Mouse (Mus musculus): ENCODE results near the gene Zfand5. TPM values are rescaled to one million over a fixed set of nuclear protein-coding genes. Genes with fewer than 3 reads are reported as not detected.
A peak's percentile ranks its signal among the peaks of the same experiment; 100 is the strongest.
"Not testable (repeated sequence)": the region's sequence is repeated elsewhere in the genome, so short reads cannot be mapped to it uniquely, and the experiment has no call there.

Gene Zfand5
- polyA plus RNA-seq, 1 experiment = 54.3 TPM

DNA sequence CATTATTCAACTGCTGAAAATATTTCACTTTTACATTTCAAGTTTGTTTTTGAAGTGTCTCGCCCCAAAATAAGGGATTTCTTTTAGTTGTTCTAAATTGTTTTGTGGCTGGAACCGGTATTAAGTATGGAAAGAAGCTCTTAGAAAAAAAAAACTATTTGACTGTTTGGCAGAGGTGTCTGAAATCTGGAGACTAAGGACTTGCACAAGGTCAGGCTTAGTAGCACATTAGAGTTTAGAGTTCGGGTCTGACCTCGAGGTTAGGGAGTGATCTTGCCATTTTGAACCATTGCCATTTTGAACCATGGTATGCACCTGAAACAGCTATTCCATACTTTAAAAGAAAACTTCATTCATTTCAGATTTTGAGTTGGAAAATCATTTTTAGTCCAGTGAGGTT, 1.4 kb downstream of the Zfand5 start:
- TF ChIP-seq GATA1 (IDR thresholded peaks at IDR 0.05; ENCODE audit: borderline replicate concordance, low read length) (no peak), FLI1 (IDR thresholded peaks at IDR 0.05; ENCODE audit: low read length) (no peak)
- Histone ChIP-seq H3K27me3 (replicated peaks) (no peaks in the 10 kb centered on the region), H3K9me3 (no peaks in the 10 kb centered on the region), H3K4me3 (replicated peaks) (peak overlapping the region; percentile 95), H3K36me3 (replicated peaks; ENCODE audit: low read length) (peaks cover 40% of the 10 kb centered on the region), H3K4me1 (peaks cover 31% of the 10 kb centered on the region)

DNA sequence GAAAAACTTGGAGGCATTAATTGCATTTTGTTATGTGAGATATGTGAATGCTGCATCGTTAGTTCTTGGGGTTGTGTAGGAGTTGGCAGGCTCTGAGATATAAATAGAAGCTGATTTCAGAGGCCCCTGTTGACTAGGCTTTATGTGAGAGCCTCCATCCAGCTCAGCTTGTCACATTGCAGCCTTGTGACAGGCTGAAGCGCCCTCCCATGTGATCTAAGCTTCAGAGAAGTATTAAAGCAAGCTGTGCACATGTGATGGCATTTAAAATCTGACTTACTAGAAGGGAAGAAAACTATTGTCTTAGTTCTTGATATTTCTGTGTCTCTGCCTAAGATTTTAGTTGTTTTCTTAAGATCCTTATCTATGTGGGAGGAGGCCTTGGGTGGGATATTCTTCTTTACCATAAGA, 2.1 kb downstream of the Zfand5 start:
- Histone ChIP-seq H3K4me3 (replicated peaks) (peak overlapping the region; percentile 95), H3K4me1 (peaks cover 26% of the 10 kb centered on the region), H3K27me3 (replicated peaks) (no peaks in the 10 kb centered on the region), H3K36me3 (replicated peaks; ENCODE audit: low read length) (peaks cover 47% of the 10 kb centered on the region), H3K9me3 (no peaks in the 10 kb centered on the region)
- TF ChIP-seq FLI1 (IDR thresholded peaks at IDR 0.05; ENCODE audit: low read length) = no peak
- no peak for TF ChIP-seq GATA1 (IDR thresholded peaks at IDR 0.05; ENCODE audit: borderline replicate concordance, low read length)

DNA sequence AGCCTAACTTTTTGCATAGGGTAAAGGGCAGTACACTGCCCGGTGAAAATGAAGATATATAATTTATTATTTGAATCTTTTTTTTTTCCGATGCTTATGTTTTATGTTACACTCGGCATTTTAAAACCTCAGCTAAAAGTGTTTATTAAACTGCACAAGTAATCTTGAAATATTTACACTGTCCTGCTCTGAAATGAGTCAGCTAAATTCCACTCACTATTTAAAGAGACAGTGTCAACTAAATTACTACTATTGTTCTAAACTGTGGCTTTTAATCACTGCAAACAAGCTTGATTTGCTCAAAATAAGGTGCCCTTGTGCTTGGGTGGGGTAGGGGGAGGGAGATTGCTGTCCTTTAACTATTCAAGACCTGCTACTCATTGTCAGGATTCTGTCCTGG, 2.6 kb downstream of the Zfand5 start:
- Histone ChIP-seq H3K27me3 (replicated peaks) (no peaks in the 10 kb centered on the region), H3K4me1 (peaks cover 23% of the 10 kb centered on the region), H3K9me3 (no peaks in the 10 kb centered on the region), H3K4me3 (replicated peaks) (peak overlapping the region; percentile 95), H3K36me3 (replicated peaks; ENCODE audit: low read length) (peaks cover 53% of the 10 kb centered on the region)
- TF ChIP-seq GATA1 (IDR thresholded peaks at IDR 0.05; ENCODE audit: borderline replicate concordance, low read length) (no peak), FLI1 (IDR thresholded peaks at IDR 0.05; ENCODE audit: low read length) (no peak)

DNA sequence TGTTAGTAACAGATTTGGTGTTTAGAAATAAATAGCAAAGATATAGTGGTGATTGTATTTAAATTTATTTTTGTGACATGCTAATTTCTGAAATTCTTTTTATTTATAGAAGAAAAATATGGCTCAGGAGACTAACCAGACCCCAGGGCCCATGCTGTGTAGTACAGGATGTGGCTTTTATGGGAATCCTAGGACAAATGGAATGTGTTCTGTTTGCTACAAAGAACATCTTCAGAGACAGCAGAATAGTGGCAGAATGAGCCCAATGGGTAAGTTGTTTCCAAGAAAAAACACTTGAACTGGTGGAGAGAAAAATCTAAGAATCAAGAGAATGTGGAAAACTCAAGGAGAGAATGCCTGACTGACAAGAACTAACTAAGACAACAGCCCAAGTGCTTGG, 4.2 kb downstream of the Zfand5 start:
- H3K4me3 ChIP-seq (replicated peaks) = peak overlapping the region; percentile 95
- TF ChIP-seq GATA1 (IDR thresholded peaks at IDR 0.05; ENCODE audit: borderline replicate concordance, low read length) (no peak), FLI1 (IDR thresholded peaks at IDR 0.05; ENCODE audit: low read length) (no peak)
- no peaks in the 10 kb centered on the region for H3K27me3 ChIP-seq (replicated peaks)
- peaks cover 18% of the 10 kb centered on the region for H3K4me1 ChIP-seq
- peaks cover 59% of the 10 kb centered on the region for H3K36me3 ChIP-seq (replicated peaks; ENCODE audit: low read length)
- H3K9me3 ChIP-seq = no peaks in the 10 kb centered on the region

DNA sequence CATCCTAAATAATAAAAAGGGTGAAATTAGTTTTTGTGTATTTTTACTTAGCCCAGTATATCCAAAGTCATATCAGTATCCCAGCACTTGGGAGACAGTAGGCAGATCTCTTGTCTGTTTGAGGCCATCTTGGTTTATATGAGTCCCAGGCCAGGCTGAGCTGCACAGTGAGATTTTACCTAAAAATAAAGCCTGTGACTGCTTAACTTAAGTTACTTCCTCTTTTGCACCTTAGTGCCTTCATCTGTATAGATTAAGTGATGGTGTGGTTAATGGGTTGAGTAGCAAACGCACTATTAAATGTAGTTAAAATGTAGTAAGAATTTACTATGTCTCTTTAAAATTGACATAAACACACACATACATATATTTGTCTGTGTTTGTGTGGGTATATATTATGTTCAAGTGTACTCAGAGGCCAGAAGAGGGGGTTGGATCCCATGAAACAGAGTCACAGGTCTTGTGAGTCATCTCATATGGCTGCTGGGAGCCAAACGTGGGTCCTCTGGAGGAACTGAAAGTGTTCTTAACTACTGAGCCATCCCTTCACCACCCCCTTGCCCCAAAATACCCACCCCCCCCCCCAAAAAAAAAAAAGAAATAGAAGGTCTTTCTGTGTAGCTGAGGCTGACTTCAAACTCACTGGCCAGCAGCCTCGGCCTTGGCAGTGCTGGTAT, 14.5 kb downstream of the Zfand5 start:
- no peaks in the 10 kb centered on the region for H3K9me3 ChIP-seq
- no peaks in the 10 kb centered on the region for H3K27me3 ChIP-seq (replicated peaks)
- no peak overlapping the region for H3K4me3 ChIP-seq (replicated peaks)
- peaks cover 30% of the 10 kb centered on the region for H3K36me3 ChIP-seq (replicated peaks; ENCODE audit: low read length)
- peaks cover 9% of the 10 kb centered on the region for H3K4me1 ChIP-seq
- no peak for TF ChIP-seq GATA1 (IDR thresholded peaks at IDR 0.05; ENCODE audit: borderline replicate concordance, low read length)
- no peak for TF ChIP-seq FLI1 (IDR thresholded peaks at IDR 0.05; ENCODE audit: low read length)

DNA sequence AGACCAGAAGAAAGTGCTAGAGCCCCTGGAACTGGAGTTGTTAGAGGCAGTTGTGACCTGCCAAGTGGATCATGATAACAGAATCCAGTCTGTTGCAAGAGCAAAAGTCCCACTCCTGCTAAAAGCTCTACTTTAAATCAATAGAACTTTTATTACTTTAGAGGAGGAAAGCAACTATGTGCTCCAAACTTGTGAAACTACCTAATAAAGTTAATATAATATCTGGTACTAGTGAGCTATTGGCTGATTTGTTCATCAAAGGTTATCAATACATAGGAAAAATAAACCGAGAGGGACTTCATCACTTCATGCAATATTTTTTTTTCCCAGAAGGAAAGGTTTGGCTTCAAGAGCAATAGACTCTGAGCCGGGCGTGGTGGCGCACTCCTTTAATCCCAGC, 25.3 kb downstream of the Zfand5 start:
- TF ChIP-seq GATA1 (IDR thresholded peaks at IDR 0.05; ENCODE audit: borderline replicate concordance, low read length) = no peak
- TF ChIP-seq FLI1 (IDR thresholded peaks at IDR 0.05; ENCODE audit: low read length) = no peak
- Histone ChIP-seq H3K36me3 (replicated peaks; ENCODE audit: low read length) (no peaks in the 10 kb centered on the region), H3K27me3 (replicated peaks) (no peaks in the 10 kb centered on the region), H3K9me3 (no peaks in the 10 kb centered on the region), H3K4me1 (peaks cover 4% of the 10 kb centered on the region; the same call in 1 of the 2 replicates), H3K4me3 (replicated peaks) (no peak overlapping the region)

DNA sequence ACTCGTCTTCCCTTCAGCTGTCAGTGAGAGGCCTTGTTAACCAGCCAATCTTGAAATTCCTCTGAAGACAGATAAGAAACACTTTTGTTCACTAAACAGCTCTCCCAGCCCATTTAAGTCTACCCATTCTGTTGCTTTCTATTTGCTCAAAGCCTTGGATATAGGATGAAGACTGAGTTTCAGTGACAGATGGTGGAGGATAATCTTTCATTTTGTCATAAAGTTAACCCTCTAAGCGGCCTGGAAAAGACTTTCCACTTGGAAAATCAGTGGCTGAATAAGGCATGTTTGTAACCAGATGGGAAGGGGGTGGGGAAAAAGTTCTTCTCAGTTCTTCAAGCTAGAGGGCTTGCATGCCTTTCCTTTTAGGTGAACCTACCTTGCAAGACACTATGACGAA, 29.7 kb downstream of the Zfand5 start:
- Histone ChIP-seq H3K36me3 (replicated peaks; ENCODE audit: low read length) (no peaks in the 10 kb centered on the region), H3K4me1 (peaks cover 4% of the 10 kb centered on the region; the same call in 1 of the 2 replicates), H3K9me3 (no peaks in the 10 kb centered on the region), H3K4me3 (replicated peaks) (no peak overlapping the region), H3K27me3 (replicated peaks) (no peaks in the 10 kb centered on the region)
- no peak for TF ChIP-seq GATA1 (IDR thresholded peaks at IDR 0.05; ENCODE audit: borderline replicate concordance, low read length)
- no peak for TF ChIP-seq FLI1 (IDR thresholded peaks at IDR 0.05; ENCODE audit: low read length)

DNA sequence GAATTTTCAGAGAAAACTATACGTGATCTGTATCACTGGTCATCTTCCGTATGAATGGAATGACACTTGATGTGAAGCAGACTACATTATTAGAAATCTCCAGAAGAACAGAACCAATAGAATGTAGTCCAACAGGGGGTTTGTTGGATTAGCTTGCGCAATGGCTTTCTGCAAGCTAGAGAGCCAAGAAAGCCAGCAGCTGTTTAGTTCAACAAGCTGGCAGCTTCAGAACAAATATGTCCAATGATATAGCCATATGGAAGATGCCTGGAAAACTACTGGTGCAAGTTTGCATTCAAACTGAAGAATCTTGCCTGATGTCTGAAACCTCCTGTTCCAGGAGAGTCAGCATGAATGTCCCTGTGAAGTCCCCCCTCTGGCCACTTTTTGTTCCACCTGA, 35.7 kb downstream of the Zfand5 start:
- peaks cover 3% of the 10 kb centered on the region; the same call in 1 of the 2 replicates for H3K4me1 ChIP-seq
- no peaks in the 10 kb centered on the region for H3K9me3 ChIP-seq
- no peaks in the 10 kb centered on the region for H3K36me3 ChIP-seq (replicated peaks; ENCODE audit: low read length)
- no peak for TF ChIP-seq GATA1 (IDR thresholded peaks at IDR 0.05; ENCODE audit: borderline replicate concordance, low read length)
- no peaks in the 10 kb centered on the region for H3K27me3 ChIP-seq (replicated peaks)
- H3K4me3 ChIP-seq (replicated peaks) = no peak overlapping the region

DNA sequence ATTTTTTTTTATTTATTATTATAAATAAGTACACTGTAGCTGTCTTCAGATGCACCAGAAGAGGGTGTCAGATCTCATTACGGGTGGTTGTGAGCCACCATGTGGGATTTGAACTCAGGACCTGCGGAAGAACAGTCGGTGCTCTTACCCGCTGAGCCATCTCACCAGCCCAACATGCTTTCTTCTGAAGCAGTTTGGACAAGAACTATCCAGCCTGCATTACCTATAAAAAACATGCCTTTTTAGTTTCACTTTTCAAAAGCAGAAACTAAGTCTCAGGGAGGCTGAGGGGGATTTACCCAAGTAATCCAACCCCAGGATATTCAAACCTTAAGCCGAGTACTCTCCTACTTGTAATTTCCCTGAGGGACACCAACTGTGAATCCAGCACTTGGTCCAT, 38.3 kb downstream of the Zfand5 start:
- H3K36me3 ChIP-seq (replicated peaks; ENCODE audit: low read length); H3K4me1 ChIP-seq; H3K9me3 ChIP-seq; H3K4me3 ChIP-seq (replicated peaks); H3K27me3 ChIP-seq (replicated peaks): not testable (repeated sequence)

DNA sequence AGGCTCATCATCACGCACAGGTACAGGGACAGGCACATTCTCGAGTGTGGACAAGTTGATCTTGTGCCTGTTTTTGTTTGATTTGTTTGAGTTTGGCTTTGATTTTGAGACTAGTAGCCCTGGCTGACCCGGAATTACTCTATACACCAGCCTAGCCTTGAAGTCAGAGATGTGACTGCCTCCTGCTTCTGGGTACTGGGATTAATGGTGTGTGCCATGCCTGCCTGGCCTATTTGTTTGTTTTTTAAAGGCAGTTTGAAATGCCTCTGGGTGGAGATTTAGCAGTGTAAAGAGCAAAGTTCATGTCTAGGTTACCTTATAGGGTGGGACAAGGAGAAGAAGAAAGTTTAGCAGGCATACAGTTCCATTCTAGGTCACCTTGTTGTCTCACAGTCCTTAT, 43.6 kb downstream of the Zfand5 start:
- Histone ChIP-seq H3K36me3 (replicated peaks; ENCODE audit: low read length) (no peaks in the 10 kb centered on the region), H3K9me3 (no peaks in the 10 kb centered on the region), H3K27me3 (replicated peaks) (no peaks in the 10 kb centered on the region), H3K4me3 (replicated peaks) (no peak overlapping the region), H3K4me1 (peaks cover 2% of the 10 kb centered on the region; the same call in 1 of the 2 replicates)
- TF ChIP-seq FLI1 (IDR thresholded peaks at IDR 0.05; ENCODE audit: low read length) (no peak), GATA1 (IDR thresholded peaks at IDR 0.05; ENCODE audit: borderline replicate concordance, low read length) (no peak)

DNA sequence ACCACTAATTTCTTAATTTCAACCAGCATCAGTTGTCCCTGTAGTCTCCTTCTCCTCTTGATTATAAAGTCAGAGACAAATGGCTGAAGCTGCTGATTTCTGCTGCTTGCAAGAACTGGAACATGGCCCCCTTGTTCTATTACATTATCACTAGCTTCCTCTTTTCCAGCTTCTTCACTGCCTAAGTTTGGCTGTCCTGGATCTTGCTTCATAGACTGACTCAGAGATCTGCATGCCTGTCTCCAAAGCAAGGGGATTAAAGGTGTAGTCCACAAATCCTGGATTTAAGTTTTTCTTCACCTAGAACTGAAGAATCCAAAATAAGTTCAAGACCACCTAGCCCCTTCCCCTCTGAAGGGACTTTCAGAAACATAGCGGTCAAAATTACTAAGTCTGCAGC, 47.5 kb downstream of the Zfand5 start:
- Histone ChIP-seq H3K4me1 (no peaks in the 10 kb centered on the region), H3K9me3 (0 out of 2 replicates have a peak, but pooled peaks cover 3% of the 10 kb centered on the region), H3K36me3 (replicated peaks; ENCODE audit: low read length) (no peaks in the 10 kb centered on the region), H3K27me3 (replicated peaks) (no peaks in the 10 kb centered on the region), H3K4me3 (replicated peaks) (no peak overlapping the region)
- TF ChIP-seq GATA1 (IDR thresholded peaks at IDR 0.05; ENCODE audit: borderline replicate concordance, low read length) (no peak), FLI1 (IDR thresholded peaks at IDR 0.05; ENCODE audit: low read length) (no peak)
